Mouse (Mus musculus): Measurements from ENCODE around the gene Arf6. TPM values are rescaled to one million over a fixed set of nuclear protein-coding genes. Genes with fewer than 3 reads are reported as not detected.

Arf6 gene
- 41.3 and 45.8 TPM in 2 replicates for polyA plus RNA-seq (2012; rRNA removed)
- 35.7 and 39.6 TPM in 2 replicates for polyA plus RNA-seq (2014; fragmentation: Nextera tagmentation; extraction: Ambion mirVana)

GRCm38 (mm10) chr12:69371854-69372671, at the start of gene Arf6, which contains the start of gene Gm9887:
Arf6 (plus strand) TSS chr12:69372150.
Gm9887 (minus strand) TSS chr12:69372458.
- peak within 1 kb of the TSS; percentile 96 for H3K4me2 ChIP-seq (ENCODE audit: low read depth)
- TF ChIP-seq CTCF (IDR thresholded peaks at IDR 0.05; ENCODE audit: low read depth) (no peak), EP300 (IDR thresholded peaks at IDR 0.05; ENCODE audit: low read depth) (0 out of 2 replicates have a peak, but pooled peaks have one; percentile 2)
- no peaks in the 10 kb centered on the region for H3K9me3 ChIP-seq (ENCODE audit: control insufficient read depth, low read length)
- WGBS (ENCODE audit: insufficient replicate concordance) = under 1% methylated on average over 114 of the region's 121 CpGs
- peaks cover 7 to 15% of the 10 kb centered on the region in 2 experiments for H3K4me1 ChIP-seq (replicated peaks; ENCODE audit: control insufficient read depth in 2 of 2, insufficient read depth in 2 of 2, low read length in 1 of 2)
- H3K27me3 ChIP-seq (ENCODE audit: control insufficient read depth, insufficient read depth, low read length) = no peaks in the 10 kb centered on the region
- peaks cover 25% of the 10 kb centered on the region for H3K36me3 ChIP-seq (replicated peaks; ENCODE audit: control insufficient read depth, insufficient read depth, low read depth)
- peak within 1 kb of the TSS; percentile 94 to 98 for H3K4me3 ChIP-seq (ENCODE audit: insufficient read depth in 1 of 2, low read depth in 2 of 2, low read length in 2 of 2)
- H3K27ac ChIP-seq = peak within 1 kb of the TSS; percentile 96
- peak within 1 kb of the TSS; percentile 99 for H3K9ac ChIP-seq (replicated peaks)
- DNase-seq (ENCODE audit: low read depth in 3 of 3, low spot score in 3 of 3) (peak; percentile 93 to 94 (median 94)), ATAC-seq (ENCODE audit: insufficient read depth) (peak; percentile 88)

- ATAC-seq (ENCODE audit: insufficient read depth) = no peak
- Histone ChIP-seq H3K27ac (no peak overlapping the region), H3K9me3 (ENCODE audit: control insufficient read depth, low read length) (no peaks in the 10 kb centered on the region), H3K27me3 (ENCODE audit: control insufficient read depth, insufficient read depth, low read length) (no peaks in the 10 kb centered on the region), H3K4me1 (replicated peaks; ENCODE audit: control insufficient read depth in 2 of 2, insufficient read depth in 2 of 2, low read length in 1 of 2) (no peaks in the 10 kb centered on the region), H3K9ac (replicated peaks) (no peak overlapping the region), H3K4me2 (ENCODE audit: low read depth) (no peak overlapping the region), H3K4me3 (ENCODE audit: insufficient read depth in 1 of 2, low read depth in 2 of 2, low read length in 2 of 2) (no peak overlapping the region), H3K36me3 (replicated peaks; ENCODE audit: control insufficient read depth, insufficient read depth, low read depth) (peaks cover 25% of the 10 kb centered on the region)
- WGBS (ENCODE audit: insufficient replicate concordance) = 82% methylated on average over 3 of the region's 3 CpGs
- no peak for TF ChIP-seq EP300 (IDR thresholded peaks at IDR 0.05; ENCODE audit: low read depth)
- no peak for TF ChIP-seq CTCF (IDR thresholded peaks at IDR 0.05; ENCODE audit: low read depth)
- DNase-seq (ENCODE audit: low read depth in 3 of 3, low spot score in 3 of 3) = no peak
These were observed 40.8 kb upstream of the Arf6 start for GRCm38 (mm10) chr12:69331187-69331586.

- Histone ChIP-seq H3K27me3 (ENCODE audit: control insufficient read depth, insufficient read depth, low read length) (no peaks in the 10 kb centered on the region), H3K36me3 (replicated peaks; ENCODE audit: control insufficient read depth, insufficient read depth, low read depth) (peaks cover 26% of the 10 kb centered on the region), H3K27ac (no peak overlapping the region), H3K9ac (replicated peaks) (no peak overlapping the region), H3K9me3 (ENCODE audit: control insufficient read depth, low read length) (no peaks in the 10 kb centered on the region), H3K4me1 (replicated peaks; ENCODE audit: control insufficient read depth in 2 of 2, insufficient read depth in 2 of 2, low read length in 1 of 2) (no peaks in the 10 kb centered on the region), H3K4me3 (ENCODE audit: insufficient read depth in 1 of 2, low read depth in 2 of 2, low read length in 2 of 2) (no peak overlapping the region), H3K4me2 (ENCODE audit: low read depth) (no peak overlapping the region)
- WGBS (ENCODE audit: insufficient replicate concordance) = 46% methylated on average over 1 of the region's 1 CpGs
- ATAC-seq (ENCODE audit: insufficient read depth) (no peak), DNase-seq (ENCODE audit: low read depth in 3 of 3, low spot score in 3 of 3) (no peak)
- TF ChIP-seq EP300 (IDR thresholded peaks at IDR 0.05; ENCODE audit: low read depth) (no peak), CTCF (IDR thresholded peaks at IDR 0.05; ENCODE audit: low read depth) (no peak)
These were observed 39.8 kb upstream of the Arf6 start for GRCm38 (mm10) chr12:69332147-69332546.

- Histone ChIP-seq H3K4me3 (ENCODE audit: insufficient read depth in 1 of 2, low read depth in 2 of 2, low read length in 2 of 2) (no peak overlapping the region), H3K4me2 (ENCODE audit: low read depth) (no peak overlapping the region), H3K9ac (replicated peaks) (no peak overlapping the region), H3K27me3 (ENCODE audit: control insufficient read depth, insufficient read depth, low read length) (no peaks in the 10 kb centered on the region), H3K36me3 (replicated peaks; ENCODE audit: control insufficient read depth, insufficient read depth, low read depth) (peaks cover 29% of the 10 kb centered on the region), H3K9me3 (ENCODE audit: control insufficient read depth, low read length) (no peaks in the 10 kb centered on the region), H3K27ac (no peak overlapping the region), H3K4me1 (replicated peaks; ENCODE audit: control insufficient read depth in 2 of 2, insufficient read depth in 2 of 2, low read length in 1 of 2) (no peaks in the 10 kb centered on the region)
- DNase-seq (ENCODE audit: low read depth in 3 of 3, low spot score in 3 of 3) (peak in 1 of 3 experiments; percentile 41), ATAC-seq (ENCODE audit: insufficient read depth) (no peak)
- no peak for TF ChIP-seq EP300 (IDR thresholded peaks at IDR 0.05; ENCODE audit: low read depth)
- TF ChIP-seq CTCF (IDR thresholded peaks at IDR 0.05; ENCODE audit: low read depth) = peak; percentile 72
- WGBS (ENCODE audit: insufficient replicate concordance) = 69% methylated on average over 2 of the region's 2 CpGs
These were observed 38.4 kb upstream of the Arf6 start for GRCm38 (mm10) chr12:69333547-69333946.

- 70% methylated on average over 2 of the region's 2 CpGs for WGBS (ENCODE audit: insufficient replicate concordance)
- no peak overlapping the region for H3K9ac ChIP-seq (replicated peaks)
- no peaks in the 10 kb centered on the region for H3K4me1 ChIP-seq (replicated peaks; ENCODE audit: control insufficient read depth in 2 of 2, insufficient read depth in 2 of 2, low read length in 1 of 2)
- H3K9me3 ChIP-seq (ENCODE audit: control insufficient read depth, low read length) = no peaks in the 10 kb centered on the region
- H3K27me3 ChIP-seq (ENCODE audit: control insufficient read depth, insufficient read depth, low read length) = no peaks in the 10 kb centered on the region
- H3K4me2 ChIP-seq (ENCODE audit: low read depth) = no peak overlapping the region
- no peak overlapping the region for H3K27ac ChIP-seq
- TF ChIP-seq CTCF (IDR thresholded peaks at IDR 0.05; ENCODE audit: low read depth) (no peak), EP300 (IDR thresholded peaks at IDR 0.05; ENCODE audit: low read depth) (no peak)
- ATAC-seq (ENCODE audit: insufficient read depth) (no peak), DNase-seq (ENCODE audit: low read depth in 3 of 3, low spot score in 3 of 3) (no peak)
- H3K4me3 ChIP-seq (ENCODE audit: insufficient read depth in 1 of 2, low read depth in 2 of 2, low read length in 2 of 2) = no peak overlapping the region
- peaks cover 42% of the 10 kb centered on the region for H3K36me3 ChIP-seq (replicated peaks; ENCODE audit: control insufficient read depth, insufficient read depth, low read depth)
These were observed 22.0 kb upstream of the Arf6 start for GRCm38 (mm10) chr12:69349928-69350327.

All from liver, embryonic 14.5 days (tissue).